Mouse (Mus musculus) CD4-positive, CD25-positive, alpha-beta regulatory T cell, adult 4 months (primary cell): ENCODE measurements at regions not wholly inside any gene's neighbourhood (a gene's known extent, or its start where the extent isn't known, plus 50 kb on each side); places are given as distances from the start of the nearest gene placed in this dataset.

Experiments used
- ATAC-seq: one replicate; pipeline ENCODE4 v1.8.0; 2017

- no peak for ATAC-seq
These were observed 61.7 kb upstream of the Dpyd start for GRCm38 (mm10) chr3:118500234-118500633.

GRCm38 (mm10) chr3:118507582-118508237, 54.2 kb upstream of the Dpyd start:
- ATAC-seq: peak; percentile 52

- no peak for ATAC-seq
These were observed 51.1 kb upstream of the Dpyd start for GRCm38 (mm10) chr3:118510837-118511236.

- no peak for ATAC-seq
These were observed 50.0 kb upstream of the Dpyd start for GRCm38 (mm10) chr3:118511969-118512368.
